Mouse (Mus musculus): Measurements from ENCODE around the gene Eif4e1b.

The Eif4e1b gene

GRCm38 (mm10) chr13:54799701-54800100 is 15.9 kb downstream of the Eif4e1b start:
- DNase-seq (ENCODE audit: low spot score in 2 of 2) = peak; percentile 87

GRCm38 (mm10) chr13:54800206-54800605 is 16.4 kb downstream of the Eif4e1b start:
- DNase-seq (ENCODE audit: low spot score in 2 of 2) = no peak

- DNase-seq (ENCODE audit: low spot score in 2 of 2) = no peak
Observed at GRCm38 (mm10) chr13:54803010-54803409, 19.2 kb downstream of the Eif4e1b start.

- DNase-seq (ENCODE audit: low spot score in 2 of 2) = peak; percentile 34 to 51
Observed at GRCm38 (mm10) chr13:54805134-54805838, 21.5 kb downstream of the Eif4e1b start.

- DNase-seq (ENCODE audit: low spot score in 2 of 2) = no peak
Observed at GRCm38 (mm10) chr13:54806434-54806976, 22.7 kb downstream of the Eif4e1b start.

GRCm38 (mm10) chr13:54808067-54808466 is 24.3 kb downstream of the Eif4e1b start:
- DNase-seq (ENCODE audit: low spot score in 2 of 2) = peak in 1 of 2 experiments; percentile 40

- DNase-seq (ENCODE audit: low spot score in 2 of 2) = peak in 1 of 2 experiments; percentile 54
Observed at GRCm38 (mm10) chr13:54811476-54811875, 27.7 kb downstream of the Eif4e1b start.

- DNase-seq (ENCODE audit: low spot score in 2 of 2) = no peak
Observed at GRCm38 (mm10) chr13:54813381-54813780, 29.6 kb downstream of the Eif4e1b start.

GRCm38 (mm10) chr13:54818399-54819254 is 34.8 kb downstream of the Eif4e1b start:
- no peak for DNase-seq (ENCODE audit: low spot score in 2 of 2)

- DNase-seq (ENCODE audit: low spot score in 2 of 2) = no peak
Observed at GRCm38 (mm10) chr13:54821106-54821505, 37.3 kb downstream of the Eif4e1b start.

GRCm38 (mm10) chr13:54821931-54822330 is 38.1 kb downstream of the Eif4e1b start:
- DNase-seq (ENCODE audit: low spot score in 2 of 2) = no peak

GRCm38 (mm10) chr13:54824111-54824931 is 40.5 kb downstream of the Eif4e1b start:
- no peak for DNase-seq (ENCODE audit: low spot score in 2 of 2)

GRCm38 (mm10) chr13:54827992-54828391 is 44.2 kb downstream of the Eif4e1b start:
- no peak for DNase-seq (ENCODE audit: low spot score in 2 of 2)

- no peak for DNase-seq (ENCODE audit: low spot score in 2 of 2)
Observed at GRCm38 (mm10) chr13:54828508-54828907, 44.7 kb downstream of the Eif4e1b start.

- no peak for DNase-seq (ENCODE audit: low spot score in 2 of 2)
Observed at GRCm38 (mm10) chr13:54829450-54829849, 45.7 kb downstream of the Eif4e1b start.

- no peak for DNase-seq (ENCODE audit: low spot score in 2 of 2)
Observed at GRCm38 (mm10) chr13:54836351-54837030, 52.7 kb downstream of the Eif4e1b start.

- DNase-seq (ENCODE audit: low spot score in 2 of 2) = peak in 1 of 2 experiments; percentile 18
Observed at GRCm38 (mm10) chr13:54837061-54837460, 53.3 kb downstream of the Eif4e1b start.

GRCm38 (mm10) chr13:54837471-54837889 is 53.7 kb downstream of the Eif4e1b start:
- DNase-seq (ENCODE audit: low spot score in 2 of 2) = peak; percentile 44 to 56
